Mouse (Mus musculus) kidney, postnatal 0 days (tissue): Measurements from ENCODE around the gene Ahnak. TPM values are rescaled to one million over a fixed set of nuclear protein-coding genes. Genes with fewer than 3 reads are reported as not detected.

ENCODE experiments used
- ATAC-seq: fragments of 200-750 bp; cut with Nextera tagmentation; replicated peaks from 2 replicates; pipeline ENCODE4 v1.8.0; 2017; ENCODE audit warnings: low read depth, moderate number of reproducible peaks, moderate TSS enrichment, moderate library complexity; ENCODE audit not compliant: low FRiP score
- DNase-seq: peaks from one replicate; pipeline ENCODE4 v3.0.0-alpha.2; 2016; ENCODE audit warnings: low spot score
- H3K27ac ChIP-seq: fragments of 300-500 bp; sonication (generic); 2 replicates; pipeline ENCODE4 v1.5.1; 2014; ENCODE audit warnings: mild to moderate bottlenecking
- H3K27me3 ChIP-seq: fragments of 300-500 bp; sonication (generic); 2 replicates; pipeline ENCODE4 v1.6.1; 2014; ENCODE audit warnings: low read length, mixed read lengths; ENCODE audit not compliant: insufficient read depth
- H3K36me3 ChIP-seq: fragments of 300-500 bp; sonication (generic); 2 replicates; pipeline ENCODE4 v1.6.1; 2014; ENCODE audit warnings: low read length, mixed read lengths; ENCODE audit not compliant: insufficient read depth
- H3K4me1 ChIP-seq: fragments of 300-500 bp; sonication (generic); replicated peaks from 2 replicates; pipeline ENCODE4 v1.6.1; 2014; ENCODE audit warnings: antibody characterized with exemption, low read length, mixed read lengths; ENCODE audit not compliant: insufficient read depth
- H3K4me2 ChIP-seq: fragments of 300-500 bp; sonication (generic); 2 replicates; pipeline ENCODE4 v1.6.1; 2014; ENCODE audit warnings: mild to moderate bottlenecking, low read length, moderate library complexity, mixed read lengths
- H3K4me3 ChIP-seq: fragments of 300-500 bp; sonication (generic); replicated peaks from 2 replicates; pipeline ENCODE4 v1.5.1; 2014; ENCODE audit warnings: low read depth, low read length
- H3K9ac ChIP-seq: fragments of 300-500 bp; sonication (generic); 2 replicates; pipeline ENCODE4 v1.6.1; 2014; ENCODE audit warnings: low read depth, low read length
- H3K9me3 ChIP-seq: fragments of 300-500 bp; sonication (generic); replicated peaks from 2 replicates; pipeline ENCODE4 v1.6.1; 2016; ENCODE audit warnings: low read length, inconsistent platforms, mixed read lengths
- CTCF ChIP-seq: IDR thresholded peaks from 2 replicates; pipeline ENCODE4 v1.5.1; 2016; ENCODE audit warnings: antibody characterized with exemption, low read depth, mild to moderate bottlenecking, moderate library complexity
- WGBS: fragments of 180-500 bp; shearing (Covaris S2); extraction: QIAGEN DNeasy Blood & Tissue Kit; methylation state at CpG from one replicate; pipeline ENCODE4 v1.1.7; 2014; 5-methylcytosine and 5-hydroxymethylcytosine counted together
- polyA plus RNA-seq: library from polyadenylated mRNA; unstranded; fragments of >200 nt; fragmentation: Nextera tagmentation; extraction: Ambion mirVana; gene quantifications from 2 replicates; pipeline ENCODE4 v1.2.1, GENCODE M21; 2015

The Ahnak gene
- polyA plus RNA-seq, 1 experiment from 2014 or later = 27.5 TPM

- TF ChIP-seq CTCF = no peak
- Histone ChIP-seq H3K27ac (no peak overlapping the region), H3K36me3 (no peaks in the 10 kb centered on the region), H3K4me3 (no peak overlapping the region), H3K27me3 (no peaks in the 10 kb centered on the region), H3K4me2 (no peak overlapping the region), H3K4me1 (peaks cover 7% of the 10 kb centered on the region; the same call in 1 of the 2 replicates), H3K9ac (no peak overlapping the region), H3K9me3 (no peaks in the 10 kb centered on the region)
- 87% methylated on average over 2 of the region's 2 CpGs for WGBS
- DNase-seq = no peak
- ATAC-seq = no peak
Observed at GRCm38 (mm10) chr19:9062822-9063221, 73.7 kb downstream of the Ahnak start.

GRCm38 (mm10) chr19:9063831-9064230, 74.7 kb downstream of the Ahnak start:
- WGBS = 88% methylated on average over 3 of the region's 3 CpGs
- Histone ChIP-seq H3K27ac (no peak overlapping the region), H3K27me3 (no peaks in the 10 kb centered on the region), H3K4me1 (peaks cover 7% of the 10 kb centered on the region; the same call in 1 of the 2 replicates), H3K9ac (no peak overlapping the region), H3K36me3 (no peaks in the 10 kb centered on the region), H3K4me2 (no peak overlapping the region), H3K9me3 (no peaks in the 10 kb centered on the region), H3K4me3 (no peak overlapping the region)
- no peak for ATAC-seq
- no peak for TF ChIP-seq CTCF
- DNase-seq = no peak

GRCm38 (mm10) chr19:9065621-9066561, 76.8 kb downstream of the Ahnak start:
- ATAC-seq = no peak; the same call in 1 of the 2 replicates
- Histone ChIP-seq H3K27ac (peak overlapping the region; percentile 9), H3K4me3 (no peak overlapping the region), H3K9ac (no peak overlapping the region), H3K9me3 (no peaks in the 10 kb centered on the region), H3K4me1 (peaks cover 15% of the 10 kb centered on the region), H3K4me2 (no peak overlapping the region), H3K27me3 (no peaks in the 10 kb centered on the region), H3K36me3 (no peaks in the 10 kb centered on the region)
- DNase-seq = peak; percentile 76
- 41% methylated on average over 9 of the region's 9 CpGs for WGBS
- no peak for TF ChIP-seq CTCF

- Histone ChIP-seq H3K9ac (no peak overlapping the region), H3K9me3 (no peaks in the 10 kb centered on the region), H3K27me3 (no peaks in the 10 kb centered on the region), H3K4me2 (no peak overlapping the region), H3K4me1 (peaks cover 21% of the 10 kb centered on the region), H3K27ac (no peak overlapping the region), H3K4me3 (no peak overlapping the region), H3K36me3 (no peaks in the 10 kb centered on the region)
- no peak for TF ChIP-seq CTCF
- ATAC-seq (no peak), DNase-seq (no peak)
- 76% methylated on average over 5 of the region's 5 CpGs for WGBS
Observed at GRCm38 (mm10) chr19:9067292-9067691, 78.2 kb downstream of the Ahnak start.

GRCm38 (mm10) chr19:9069687-9070307, 80.7 kb downstream of the Ahnak start:
- Histone ChIP-seq H3K9me3 (no peaks in the 10 kb centered on the region), H3K36me3 (no peaks in the 10 kb centered on the region), H3K4me1 (peaks cover 21% of the 10 kb centered on the region), H3K4me3 (no peak overlapping the region), H3K9ac (no peak overlapping the region), H3K27me3 (no peaks in the 10 kb centered on the region), H3K27ac (peak overlapping the region; percentile 81), H3K4me2 (no peak overlapping the region)
- WGBS = 43% methylated on average over 8 of the region's 8 CpGs
- ATAC-seq (no peak), DNase-seq (peak; percentile 74)
- TF ChIP-seq CTCF = no peak

- no peak for TF ChIP-seq CTCF
- Histone ChIP-seq H3K4me1 (peaks cover 21% of the 10 kb centered on the region), H3K27ac (peak overlapping the region; percentile 81), H3K27me3 (no peaks in the 10 kb centered on the region), H3K36me3 (no peaks in the 10 kb centered on the region), H3K4me3 (no peak overlapping the region), H3K4me2 (no peak overlapping the region), H3K9ac (no peak overlapping the region), H3K9me3 (no peaks in the 10 kb centered on the region)
- DNase-seq (no peak), ATAC-seq (no peak)
- 65% methylated on average over 2 of the region's 2 CpGs for WGBS
Observed at GRCm38 (mm10) chr19:9070316-9070715, 81.2 kb downstream of the Ahnak start.
